10 mouse cellular contexts compared by ENCODE assay signal in genomic region chr6:112930011-112930451, GRCm38 (mm10). TPM values are rescaled to one million over a fixed set of nuclear protein-coding genes. Genes with fewer than 3 reads are reported as not detected.
DNase-seq lines count a peak whose midpoint lies in the region; ATAC-seq and TF ChIP-seq lines count a peak whose summit lies in the region.
"Had no signal": no experiment of that assay in that cellular context is flagged by ENCODE, and none has a peak within 500 bp of the region (broad histone marks: within the 10 kb centered on the region; RNA-seq: fewer than 3 reads in every experiment).

No protein-coding gene starts in this region.

- TF ChIP-seq CTCF in MEL (IDR thresholded peaks at IDR 0.05 in 2 of 3, conservative IDR thresholded peaks at IDR 0.05 in 1 of 3; ENCODE audit: control insufficient read depth in 1 of 3, insufficient read depth in 1 of 3, low read depth in 2 of 3, low read length in 3 of 3, poor library complexity in 1 of 3, severe bottlenecking in 1 of 3): no peak

- H3K27ac ChIP-seq in MEL (ENCODE audit: control insufficient read depth, low read depth, low read length): peak overlapping the region; percentile 33
- H3K27ac ChIP-seq in forebrain, embryonic 15.5 days (replicated peaks): peak overlapping the region; percentile 85
- peak overlapping the region; percentile 83 for H3K27ac ChIP-seq in midbrain, embryonic 10.5 days (replicated peaks)
- H3K27ac ChIP-seq: liver, embryonic 15.5 days had no signal

- H3K79me2 ChIP-seq in MEL (ENCODE audit: control insufficient read depth, insufficient read depth, low read length, poor library complexity): no peaks in the 10 kb centered on the region

- TF ChIP-seq RAD21 in MEL (IDR thresholded peaks at IDR 0.05; ENCODE audit: low read depth, low read length): no peak

- no peak for TF ChIP-seq EP300 in MEL (IDR thresholded peaks at IDR 0.05; ENCODE audit: low read depth in 1 of 2, low read length in 2 of 2)

- no peaks in the 10 kb centered on the region for H3K27me3 ChIP-seq in MEL (ENCODE audit: control insufficient read depth in 1 of 2, insufficient read depth in 2 of 2, low read length in 2 of 2)
- H3K27me3 ChIP-seq in forebrain, embryonic 15.5 days: no peaks in the 10 kb centered on the region
- no peaks in the 10 kb centered on the region for H3K27me3 ChIP-seq in midbrain, embryonic 10.5 days (ENCODE audit: low read depth, poor library complexity, severe bottlenecking)
- H3K27me3 ChIP-seq: liver, embryonic 15.5 days had no signal

- peaks cover 0 to 2% of the 10 kb centered on the region in 2 experiments; a peak in 1 of 4 replicates for H3K36me3 ChIP-seq in MEL (ENCODE audit: control insufficient read depth in 1 of 2, insufficient read depth in 2 of 2, low read length in 2 of 2)
- H3K36me3 ChIP-seq in forebrain, embryonic 15.5 days: no peaks in the 10 kb centered on the region
- H3K36me3 ChIP-seq in midbrain, embryonic 10.5 days: peaks cover 49% of the 10 kb centered on the region
- H3K36me3 ChIP-seq: liver, embryonic 15.5 days had no signal

- H3K4me1 ChIP-seq in MEL (ENCODE audit: control insufficient read depth in 1 of 2, insufficient read depth in 2 of 2, low read length in 2 of 2): peaks cover 2 to 12% of the 10 kb centered on the region in 2 experiments; a peak in 3 of 4 replicates
- H3K4me1 ChIP-seq in forebrain, embryonic 15.5 days: peaks cover 81% of the 10 kb centered on the region
- H3K4me1 ChIP-seq in midbrain, embryonic 10.5 days: peaks cover 99% of the 10 kb centered on the region

- 7% methylated on average over 5 of the region's 5 CpGs for WGBS in forebrain, embryonic 15.5 days
- WGBS in midbrain, embryonic 10.5 days: 14% methylated on average over 5 of the region's 5 CpGs

- intact Hi-C loops in heart, postnatal 25 days (cut with DNase I): no loop called here

- H3K9ac ChIP-seq in MEL (ENCODE audit: control insufficient read depth, low read depth, low read length, poor library complexity, severe bottlenecking): peak overlapping the region; percentile 65
- 0 out of 2 replicates have a peak overlapping the region, but pooled peaks have one; percentile 29 for H3K9ac ChIP-seq in forebrain, embryonic 15.5 days (replicated peaks)
- H3K9ac ChIP-seq: liver, embryonic 15.5 days had no signal

- H3K4me3 ChIP-seq in MEL (ENCODE audit: control insufficient read depth in 1 of 2, insufficient read depth in 1 of 2, low read depth in 2 of 2, low read length in 2 of 2): peak overlapping the region; percentile 76 to 77
- H3K4me3 ChIP-seq in forebrain, embryonic 15.5 days: peak overlapping the region; percentile 16; the same call in 1 of the 2 replicates
- H3K4me3 ChIP-seq in midbrain, embryonic 10.5 days: peak overlapping the region; percentile 32
- H3K4me3 ChIP-seq: liver, embryonic 15.5 days had no signal

- ATAC-seq in forebrain, embryonic 15.5 days (replicated peaks): peak; percentile 79

- peak overlapping the region; percentile 39 for H3K4me2 ChIP-seq in forebrain, embryonic 15.5 days (replicated peaks)
- H3K4me2 ChIP-seq: liver, embryonic 15.5 days had no signal

- peak in 1 of 2 experiments; percentile 74; a peak in 2 of 4 replicates for TF ChIP-seq POLR2A in MEL (IDR thresholded peaks at IDR 0.05; ENCODE audit: control insufficient read depth in 1 of 2, insufficient read depth in 1 of 2, low read depth in 1 of 2, low read length in 2 of 2, poor library complexity in 1 of 2)

- peak; percentile 7 to 14 for DNase-seq in heart, adult 18-20 months
- DNase-seq in heart, postnatal 25 days (ENCODE audit: low spot score): no peak
- DNase-seq in MEL (ENCODE audit: low read depth, low spot score): peak; percentile 91
- peak; percentile 72 for DNase-seq in midbrain, embryonic 10.5 days (ENCODE audit: low spot score)
- DNase-seq in spleen, postnatal 4 days (ENCODE audit: low spot score in 2 of 2): no peak
- DNase-seq in layer of hippocampus, adult 8-10 months (ENCODE audit: low spot score in 2 of 2): no peak
- no peak for DNase-seq in kidney, adult 18-20 months
- DNase-seq: B cell, adult 2 months had no signal

- H3K9me3 ChIP-seq in MEL (replicated peaks; ENCODE audit: insufficient read depth, low read length): no peaks in the 10 kb centered on the region
- no peaks in the 10 kb centered on the region for H3K9me3 ChIP-seq in forebrain, embryonic 15.5 days
- H3K9me3 ChIP-seq in midbrain, embryonic 10.5 days (replicated peaks): no peaks in the 10 kb centered on the region
- H3K9me3 ChIP-seq: liver, embryonic 15.5 days had no signal

TF ChIP-seq in MEL, 35 proteins besides CTCF, POLR2A, EP300 and RAD21:
- TF ChIP-seq SIN3A (IDR thresholded peaks at IDR 0.05; ENCODE audit: low read length): 0 out of 2 replicates have a peak, but pooled peaks have one; percentile 7
- TF ChIP-seq SMC3 (IDR thresholded peaks at IDR 0.05; ENCODE audit: low read depth, low read length): no peak
- TF ChIP-seq UBTF (IDR thresholded peaks at IDR 0.05; ENCODE audit: borderline replicate concordance, insufficient read depth, low read depth, low read length): no peak
- TF ChIP-seq HCFC1 (IDR thresholded peaks at IDR 0.05; ENCODE audit: low read depth, low read length): 0 out of 2 replicates have a peak, but pooled peaks have one; percentile 35
- TF ChIP-seq RCOR1 (IDR thresholded peaks at IDR 0.05; ENCODE audit: low read depth, low read length): no peak
- TF ChIP-seq ZKSCAN1 (IDR thresholded peaks at IDR 0.05; ENCODE audit: low read depth, low read length): no peak
- TF ChIP-seq USF2 (IDR thresholded peaks at IDR 0.05; ENCODE audit: borderline replicate concordance in 1 of 2, insufficient read depth in 1 of 2, low read depth in 1 of 2, low read length in 2 of 2): no peak
- no peak for TF ChIP-seq MAZ (IDR thresholded peaks at IDR 0.05; ENCODE audit: low read depth, low read length)
- no peak for TF ChIP-seq ZNF384 (IDR thresholded peaks at IDR 0.05; ENCODE audit: low read depth, low read length)
- no peak for TF ChIP-seq NRF1 (IDR thresholded peaks at IDR 0.05; ENCODE audit: insufficient read depth, low read depth, low read length, poor library complexity, severe bottlenecking)
- no peak for TF ChIP-seq MAFK (IDR thresholded peaks at IDR 0.05; ENCODE audit: borderline replicate concordance, low read depth, low read length)
- peak; percentile 39; the same call in 1 of the 2 replicates for TF ChIP-seq GATA1 (IDR thresholded peaks at IDR 0.05; ENCODE audit: low read depth, low read length)
- TF ChIP-seq MAX (IDR thresholded peaks at IDR 0.05; ENCODE audit: low read length): no peak
- no peak for TF ChIP-seq JUND (IDR thresholded peaks at IDR 0.05; ENCODE audit: low read depth, low read length)
- peak; percentile 89 for TF ChIP-seq CHD2 (IDR thresholded peaks at IDR 0.05; ENCODE audit: low read length)
- TF ChIP-seq KAT2A (conservative IDR thresholded peaks at IDR 0.05; ENCODE audit: low read depth, low read length): no peak
- TF ChIP-seq MEF2A (IDR thresholded peaks at IDR 0.05; ENCODE audit: extremely low read depth, insufficient replicate concordance, low read depth, low read length, poor library complexity, severe bottlenecking): no peak
- TF ChIP-seq ZC3H11A (IDR thresholded peaks at IDR 0.05; ENCODE audit: low read depth, low read length): no peak
- no peak for TF ChIP-seq GABPA (IDR thresholded peaks at IDR 0.05; ENCODE audit: low read depth, low read length)
- TF ChIP-seq POLR2AphosphoS2 (IDR thresholded peaks at IDR 0.05; ENCODE audit: low read length): 0 out of 2 replicates have a peak, but pooled peaks have one; percentile 28
- TF ChIP-seq POLR2AphosphoS5 (IDR thresholded peaks at IDR 0.05; ENCODE audit: borderline replicate concordance, low read depth, low read length): no peak
- TF ChIP-seq MXI1 (IDR thresholded peaks at IDR 0.05; ENCODE audit: low read depth, low read length): no peak
- no peak for TF ChIP-seq MYB (IDR thresholded peaks at IDR 0.05; ENCODE audit: low read depth, low read length)
- TF ChIP-seq ETS1 (IDR thresholded peaks at IDR 0.05; ENCODE audit: low read depth, low read length): no peak
- no peak for TF ChIP-seq E2F4 (IDR thresholded peaks at IDR 0.05; ENCODE audit: borderline replicate concordance, low read depth, low read length)
- no peak for TF ChIP-seq USF1 (IDR thresholded peaks at IDR 0.05; ENCODE audit: low read depth, low read length)
- no peak for TF ChIP-seq ZMIZ1 (IDR thresholded peaks at IDR 0.05; ENCODE audit: low read depth, low read length)
- peak; percentile 75 for TF ChIP-seq TBP (IDR thresholded peaks at IDR 0.05; ENCODE audit: low read depth, low read length)
- no peak for TF ChIP-seq TAL1 (IDR thresholded peaks at IDR 0.05; ENCODE audit: low read length)
- TF ChIP-seq ELF1 (IDR thresholded peaks at IDR 0.05; ENCODE audit: low read depth, low read length): peak; percentile 81
- peak; percentile 60 for TF ChIP-seq NELFE (IDR thresholded peaks at IDR 0.05; ENCODE audit: low read depth, low read length)
- TF ChIP-seq TCF12 (IDR thresholded peaks at IDR 0.05; ENCODE audit: low read depth, low read length): no peak; the same call in 1 of the 2 replicates
- TF ChIP-seq CHD1 (IDR thresholded peaks at IDR 0.05; ENCODE audit: low read depth, low read length): no peak
- TF ChIP-seq BHLHE40 (IDR thresholded peaks at IDR 0.05; ENCODE audit: borderline replicate concordance, low read depth, low read length): no peak
- TF ChIP-seq MYC (IDR thresholded peaks at IDR 0.05; ENCODE audit: low read depth, low read length): no peak

RNA-seq across cellular contexts. Expression of gene Srgap3, which starts 17.0 kb away (rescaled TPM):
- 1 to 10 TPM in 1 of 2 experiments, under 1 TPM in 1; 0.69 to 1.1 TPM for total RNA-seq in heart, adult 18-20 months (2021)
- 1 to 10 TPM; 1.2 TPM for total RNA-seq in heart, postnatal 25 days (2021)
- 0.31 and 0.42 TPM in 2 replicates for total RNA-seq in MEL (2012; rRNA removed)
- under 1 TPM in 1 of 2 experiments, not detected in 1; 0.75 TPM for polyA plus RNA-seq in MEL (2012; ENCODE audit: insufficient read depth in 1 of 2, insufficient read length in 2 of 2, low read depth in 1 of 2, low replicate concordance in 2 of 2, missing spikeins in 1 of 2)
- polyA plus RNA-seq in forebrain, embryonic 15.5 days (2015; fragmentation: Nextera tagmentation; extraction: Ambion mirVana): 33.7 and 34.0 TPM in 2 replicates
- polyA plus RNA-seq in midbrain, embryonic 10.5 days (2016; fragmentation: Nextera tagmentation; extraction: Ambion mirVana): 30.9 and 44.7 TPM in 2 replicates
- 100 to 1,000 TPM; 230 to 304 (median 268) TPM for total RNA-seq in layer of hippocampus, adult 8-10 months (2022)

Comparison
In these comparisons a context has a peak if more than half of its experiments do, and no peak if none do; other contexts are left out.
1. DNase-seq: peak in heart, adult 18-20 months (2 of 2), MEL (single experiment) and midbrain, embryonic 10.5 days (single experiment); none in heart, postnatal 25 days (single experiment), spleen, postnatal 4 days (0 of 2), layer of hippocampus, adult 8-10 months (0 of 2) and kidney, adult 18-20 months (single experiment).
2. H3K27ac ChIP-seq: peak in every context shown above with its lines; median percentile 85 in forebrain, embryonic 15.5 days; 83 in midbrain, embryonic 10.5 days; 33 in MEL.
3. H3K4me3 ChIP-seq: peak in every context shown above with its lines; median percentile 76 in MEL; 32 in midbrain, embryonic 10.5 days; 16 in forebrain, embryonic 15.5 days.
4. RNA of gene Srgap3, which starts 17.0 kb away (total RNA-seq): 230 to 304 TPM in layer of hippocampus, adult 8-10 months; 1.2 TPM in heart, postnatal 25 days, 0.69 to 1.1 TPM in heart, adult 18-20 months and 0.31 to 0.42 TPM in MEL; every median in the first group is over 100 times any median in the second.